ENCODE assay signal across 18 mouse cellular contexts in the genomic region with DNA sequence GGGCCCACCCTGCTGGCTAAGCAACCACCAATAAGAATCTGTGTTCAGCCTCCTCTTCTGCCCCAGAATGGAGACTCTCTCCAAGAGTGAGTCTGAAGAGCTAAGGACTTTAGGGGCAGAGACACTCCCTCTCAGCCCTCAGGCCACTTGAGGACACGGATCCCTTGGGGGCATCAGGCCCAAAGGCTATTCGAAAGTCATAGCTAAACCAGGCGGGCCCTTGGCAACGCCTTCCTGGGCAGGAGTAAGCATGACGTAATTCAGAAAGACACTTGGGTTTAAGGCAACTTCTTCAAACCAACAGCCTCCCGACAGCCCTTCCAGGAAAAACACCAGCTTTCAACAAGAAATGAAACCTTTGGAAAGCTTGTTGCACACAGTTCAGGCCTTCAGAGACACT.
DNase-seq lines count a peak whose midpoint lies in the region; ATAC-seq lines count a peak whose summit lies in the region.
"Had no signal": no experiment of that assay in that cellular context is flagged by ENCODE, and none has a peak within 500 bp of the region (broad histone marks: within the 10 kb centered on the region; RNA-seq: fewer than 3 reads in every experiment).

No protein-coding gene starts in this region.

- no peaks in the 10 kb centered on the region for H3K27me3 ChIP-seq in midbrain, embryonic 11.5 days (ENCODE audit: control insufficient read depth, insufficient read depth, low read length)
- H3K27me3 ChIP-seq in midbrain, embryonic 13.5 days: no peaks in the 10 kb centered on the region
- H3K27me3 ChIP-seq: midbrain, embryonic 12.5 days; stomach, embryonic 15.5 days had no signal

- no peak for ATAC-seq in midbrain, embryonic 11.5 days (ENCODE audit: low FRiP score)
- ATAC-seq in midbrain, embryonic 13.5 days: no peak
- ATAC-seq in granulocyte monocyte progenitor cell, adult 5-6 weeks (replicated peaks; ENCODE audit: poor library complexity, severe bottlenecking): peak; percentile 54
- ATAC-seq: forebrain, postnatal 0 days; hindbrain, postnatal 0 days had no signal

- DNase-seq in adrenal gland, postnatal 14 days: peak; percentile 71
- no peak for DNase-seq in adrenal gland, adult 8-10 months
- peak; percentile 54 for DNase-seq in midbrain, embryonic 11.5 days (ENCODE audit: low spot score, missing footprints)
- DNase-seq in skeletal muscle tissue, adult 2 months (ENCODE audit: low read depth, low spot score): peak; percentile 91
- DNase-seq in right cerebral cortex, postnatal 14 days: no peak
- no peak for DNase-seq in cerebellum, postnatal 10 days
- DNase-seq: cerebellum, adult 2 months; embryo, embryonic 11 days; forebrain, postnatal 0 days; kidney, adult 9 months; lung, embryonic 14.5 days; thymus, postnatal 14 days had no signal

- peaks cover 6% of the 10 kb centered on the region for H3K4me1 ChIP-seq in midbrain, embryonic 11.5 days (ENCODE audit: control insufficient read depth, insufficient read depth, low read length)
- peaks cover 10% of the 10 kb centered on the region for H3K4me1 ChIP-seq in midbrain, embryonic 13.5 days (replicated peaks)
- H3K4me1 ChIP-seq: stomach, embryonic 15.5 days had no signal

- H3K27ac ChIP-seq in midbrain, embryonic 11.5 days (ENCODE audit: low read depth, low read length): no peak overlapping the region
- no peak overlapping the region for H3K27ac ChIP-seq in midbrain, embryonic 13.5 days
- H3K27ac ChIP-seq: hindbrain, postnatal 0 days; midbrain, embryonic 12.5 days; stomach, embryonic 15.5 days had no signal

- H3K4me3 ChIP-seq in midbrain, embryonic 11.5 days (ENCODE audit: low read depth, low read length): no peak overlapping the region
- no peak overlapping the region for H3K4me3 ChIP-seq in midbrain, embryonic 13.5 days (replicated peaks)
- H3K4me3 ChIP-seq: erythroblast, embryonic 14.5 days; midbrain, embryonic 12.5 days; stomach, embryonic 15.5 days had no signal

- H3K36me3 ChIP-seq in midbrain, embryonic 11.5 days (ENCODE audit: control insufficient read depth, insufficient read depth, low read length): no peaks in the 10 kb centered on the region
- no peaks in the 10 kb centered on the region for H3K36me3 ChIP-seq in midbrain, embryonic 13.5 days
- H3K36me3 ChIP-seq: midbrain, embryonic 12.5 days; stomach, embryonic 15.5 days had no signal

- WGBS in midbrain, embryonic 11.5 days: 86% methylated on average over 6 of the region's 6 CpGs
- 88% methylated on average over 6 of the region's 6 CpGs for WGBS in midbrain, embryonic 13.5 days

- H3K4me2 ChIP-seq in midbrain, embryonic 11.5 days: no peak overlapping the region
- no peak overlapping the region for H3K4me2 ChIP-seq in midbrain, embryonic 13.5 days (replicated peaks)
- H3K4me2 ChIP-seq: lung, embryonic 14.5 days; midbrain, embryonic 12.5 days; stomach, embryonic 15.5 days had no signal

- no peaks in the 10 kb centered on the region for H3K9me3 ChIP-seq in midbrain, embryonic 11.5 days (ENCODE audit: control insufficient read depth, low read length)
- H3K9me3 ChIP-seq in midbrain, embryonic 13.5 days: no peaks in the 10 kb centered on the region
- H3K9me3 ChIP-seq: midbrain, embryonic 12.5 days; stomach, embryonic 15.5 days had no signal

- no peak overlapping the region for H3K9ac ChIP-seq in midbrain, embryonic 11.5 days (ENCODE audit: low read length)
- no peak overlapping the region for H3K9ac ChIP-seq in midbrain, embryonic 13.5 days (replicated peaks)
- H3K9ac ChIP-seq: forebrain, postnatal 0 days; lung, embryonic 14.5 days; midbrain, embryonic 12.5 days; stomach, embryonic 15.5 days had no signal

Comparison
In these comparisons a context has a peak if more than half of its experiments do, and no peak if none do; other contexts are left out.
1. DNase-seq: peak in adrenal gland, postnatal 14 days (single experiment), midbrain, embryonic 11.5 days (single experiment) and skeletal muscle tissue, adult 2 months (single experiment); none in adrenal gland, adult 8-10 months (single experiment), right cerebral cortex, postnatal 14 days (single experiment) and cerebellum, postnatal 10 days (0 of 2).